Mouse (Mus musculus) spleen, postnatal 0 days (tissue): ENCODE measurements around the gene Smyd2. TPM values are rescaled to one million over a fixed set of nuclear protein-coding genes. Genes with fewer than 3 reads are reported as not detected.

Experiments used
- polyA plus RNA-seq: library from polyadenylated mRNA; unstranded; fragments of >200 nt; fragmentation: Nextera tagmentation; extraction: Ambion mirVana; gene quantifications from 2 replicates; pipeline ENCODE4 v1.2.1, GENCODE M21; 2015

The Smyd2 gene
- 33.9 and 36.0 TPM in 2 replicates for polyA plus RNA-seq

GRCm38 (mm10) chr1:189921818-189922592 lies at the start of gene Smyd2:
Gene Smyd2 (minus strand): TSS chr1:189922363.

Other genes starting within 250 kb of the Smyd2 start
- gene Cenpf, start 234.3 kb downstream of the Smyd2 start, polyA plus RNA-seq = 72.1 and 79.5 TPM in 2 replicates
- gene Ptpn14, start 194.1 kb downstream of the Smyd2 start, polyA plus RNA-seq = 1.9 TPM in 2 replicates
- gene Prox1, start 248.4 kb upstream of the Smyd2 start, polyA plus RNA-seq = 0.89 and 1.1 TPM in 2 replicates